Mouse (Mus musculus): Measurements from ENCODE around the gene Tuba1a. TPM values are rescaled to one million over a fixed set of nuclear protein-coding genes. Genes with fewer than 3 reads are reported as not detected.

Gene Tuba1a
- polyA plus RNA-seq, 2 experiments: 1,030 to 1,288 TPM

GRCm38 (mm10) chr15:98984681-98985080 is 31.2 kb upstream of the Tuba1a start:
- DNase-seq (ENCODE audit: low spot score) (no peak), ATAC-seq (ENCODE audit: low FRiP score, low read depth) (no peak)
- H3K4me2 ChIP-seq (replicated peaks; ENCODE audit: low read depth, low read length, severe bottlenecking): peak overlapping the region; percentile 45
- H3K9me3 ChIP-seq (ENCODE audit: control insufficient read depth, low read length): no peaks in the 10 kb centered on the region
- no peaks in the 10 kb centered on the region for H3K27me3 ChIP-seq (ENCODE audit: control insufficient read depth, insufficient read depth, low read length)
- 64% methylated on average over 6 of the region's 6 CpGs for WGBS
- no peaks in the 10 kb centered on the region for H3K36me3 ChIP-seq (ENCODE audit: control insufficient read depth, insufficient read depth, low read length)
- no peak overlapping the region for H3K9ac ChIP-seq (ENCODE audit: low read depth, low read length, severe bottlenecking)
- H3K4me1 ChIP-seq (ENCODE audit: control insufficient read depth, insufficient read depth, low read length): peaks cover 15% of the 10 kb centered on the region
- no peak overlapping the region for H3K4me3 ChIP-seq (replicated peaks; ENCODE audit: low read length)
- no peak overlapping the region for H3K27ac ChIP-seq (replicated peaks; ENCODE audit: low read depth, low read length)
- TF ChIP-seq POLR2A (IDR thresholded peaks at IDR 0.05; ENCODE audit: borderline replicate concordance, extremely low read depth, insufficient read depth, insufficient read length): no peak

GRCm38 (mm10) chr15:98983431-98984081 is 30.1 kb upstream of the Tuba1a start:
- Histone ChIP-seq H3K4me1 (ENCODE audit: control insufficient read depth, insufficient read depth, low read length) (peaks cover 16% of the 10 kb centered on the region), H3K9ac (ENCODE audit: low read depth, low read length, severe bottlenecking) (no peak overlapping the region), H3K27ac (replicated peaks; ENCODE audit: low read depth, low read length) (no peak overlapping the region), H3K9me3 (ENCODE audit: control insufficient read depth, low read length) (no peaks in the 10 kb centered on the region), H3K4me2 (replicated peaks; ENCODE audit: low read depth, low read length, severe bottlenecking) (no peak overlapping the region), H3K27me3 (ENCODE audit: control insufficient read depth, insufficient read depth, low read length) (no peaks in the 10 kb centered on the region), H3K36me3 (ENCODE audit: control insufficient read depth, insufficient read depth, low read length) (no peaks in the 10 kb centered on the region), H3K4me3 (replicated peaks; ENCODE audit: low read length) (no peak overlapping the region)
- DNase-seq (ENCODE audit: low spot score): no peak
- TF ChIP-seq POLR2A (IDR thresholded peaks at IDR 0.05; ENCODE audit: borderline replicate concordance, extremely low read depth, insufficient read depth, insufficient read length): no peak
- ATAC-seq (ENCODE audit: low FRiP score, low read depth): no peak
- WGBS: 52% methylated on average over 16 of the region's 16 CpGs

- H3K36me3 ChIP-seq (ENCODE audit: control insufficient read depth, insufficient read depth, low read length): no peaks in the 10 kb centered on the region
- ATAC-seq (ENCODE audit: low FRiP score, low read depth): no peak
- H3K9me3 ChIP-seq (ENCODE audit: control insufficient read depth, low read length): no peaks in the 10 kb centered on the region
- 85% methylated on average over 6 of the region's 6 CpGs for WGBS
- peaks cover 23% of the 10 kb centered on the region for H3K4me1 ChIP-seq (ENCODE audit: control insufficient read depth, insufficient read depth, low read length)
- H3K9ac ChIP-seq (ENCODE audit: low read depth, low read length, severe bottlenecking): no peak overlapping the region
- no peak for TF ChIP-seq POLR2A (IDR thresholded peaks at IDR 0.05; ENCODE audit: borderline replicate concordance, extremely low read depth, insufficient read depth, insufficient read length)
- DNase-seq (ENCODE audit: low spot score): no peak
- no peak overlapping the region for H3K4me3 ChIP-seq (replicated peaks; ENCODE audit: low read length)
- H3K27me3 ChIP-seq (ENCODE audit: control insufficient read depth, insufficient read depth, low read length): no peaks in the 10 kb centered on the region
- H3K4me2 ChIP-seq (replicated peaks; ENCODE audit: low read depth, low read length, severe bottlenecking): no peak overlapping the region
- H3K27ac ChIP-seq (replicated peaks; ENCODE audit: low read depth, low read length): no peak overlapping the region
Measured at GRCm38 (mm10) chr15:98982100-98982499, 28.6 kb upstream of the Tuba1a start.

- H3K27ac ChIP-seq (replicated peaks; ENCODE audit: low read depth, low read length): no peak overlapping the region
- DNase-seq (ENCODE audit: low spot score): no peak
- WGBS: 44% methylated on average over 7 of the region's 7 CpGs
Measured at GRCm38 (mm10) chr15:98980012-98980614, 26.6 kb upstream of the Tuba1a start.

GRCm38 (mm10) chr15:98978409-98979172 is 25.1 kb upstream of the Tuba1a start:
- Histone ChIP-seq H3K4me3 (replicated peaks; ENCODE audit: low read length) (no peak overlapping the region), H3K4me1 (ENCODE audit: control insufficient read depth, insufficient read depth, low read length) (peaks cover 20% of the 10 kb centered on the region), H3K27me3 (ENCODE audit: control insufficient read depth, insufficient read depth, low read length) (no peaks in the 10 kb centered on the region), H3K4me2 (replicated peaks; ENCODE audit: low read depth, low read length, severe bottlenecking) (peak overlapping the region; percentile 27; the same call in 1 of the 2 replicates), H3K9ac (ENCODE audit: low read depth, low read length, severe bottlenecking) (no peak overlapping the region), H3K27ac (replicated peaks; ENCODE audit: low read depth, low read length) (peak overlapping the region; percentile 63; the same call in 1 of the 2 replicates), H3K9me3 (ENCODE audit: control insufficient read depth, low read length) (no peaks in the 10 kb centered on the region), H3K36me3 (ENCODE audit: control insufficient read depth, insufficient read depth, low read length) (no peaks in the 10 kb centered on the region)
- ATAC-seq (ENCODE audit: low FRiP score, low read depth) (no peak), DNase-seq (ENCODE audit: low spot score) (no peak)
- TF ChIP-seq POLR2A (IDR thresholded peaks at IDR 0.05; ENCODE audit: borderline replicate concordance, extremely low read depth, insufficient read depth, insufficient read length): no peak
- 40% methylated on average over 20 of the region's 20 CpGs for WGBS

More at GRCm38 (mm10) chr15:98980012-98980614, 26.6 kb upstream of the Tuba1a start:
- Histone ChIP-seq H3K27me3 (ENCODE audit: control insufficient read depth, insufficient read depth, low read length) (no peaks in the 10 kb centered on the region), H3K36me3 (ENCODE audit: control insufficient read depth, insufficient read depth, low read length) (no peaks in the 10 kb centered on the region), H3K9me3 (ENCODE audit: control insufficient read depth, low read length) (no peaks in the 10 kb centered on the region), H3K4me3 (replicated peaks; ENCODE audit: low read length) (no peak overlapping the region), H3K9ac (ENCODE audit: low read depth, low read length, severe bottlenecking) (no peak overlapping the region), H3K4me2 (replicated peaks; ENCODE audit: low read depth, low read length, severe bottlenecking) (no peak overlapping the region), H3K4me1 (ENCODE audit: control insufficient read depth, insufficient read depth, low read length) (peaks cover 24% of the 10 kb centered on the region)
- no peak for TF ChIP-seq POLR2A (IDR thresholded peaks at IDR 0.05; ENCODE audit: borderline replicate concordance, extremely low read depth, insufficient read depth, insufficient read length)
- ATAC-seq (ENCODE audit: low FRiP score, low read depth): no peak

All from limb, embryonic 14.5 days (tissue).